Mouse (Mus musculus) ES-CJ7 (cell line): ENCODE results near the gene Rmi2.

ENCODE experiments used
- DNase-seq: peaks from one replicate; pipeline ENCODE4 v3.0.0; 2011; ENCODE audit warnings: low read depth, low spot score

The Rmi2 gene

DNA sequence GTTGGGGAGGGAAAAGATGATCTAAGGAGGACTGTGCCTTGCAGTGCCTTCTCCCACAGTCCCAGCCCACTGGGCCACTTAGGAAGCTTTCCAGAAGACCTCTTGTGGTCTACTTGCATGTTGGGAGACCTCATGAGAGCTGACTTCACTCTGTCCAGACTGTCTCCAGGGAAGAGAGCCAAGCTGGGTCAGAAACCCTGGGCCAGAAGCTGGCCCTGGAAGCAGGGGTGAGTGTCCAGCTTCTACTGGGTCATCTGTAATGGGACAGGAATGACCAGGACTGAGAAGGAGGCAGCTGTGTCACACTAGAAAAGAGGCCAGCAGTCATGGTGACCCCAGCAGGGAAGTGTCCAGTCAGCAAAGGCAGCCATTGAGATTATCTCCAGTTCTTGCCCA lies 30.7 kb downstream of the Rmi2 start:
- no peak for DNase-seq

DNA sequence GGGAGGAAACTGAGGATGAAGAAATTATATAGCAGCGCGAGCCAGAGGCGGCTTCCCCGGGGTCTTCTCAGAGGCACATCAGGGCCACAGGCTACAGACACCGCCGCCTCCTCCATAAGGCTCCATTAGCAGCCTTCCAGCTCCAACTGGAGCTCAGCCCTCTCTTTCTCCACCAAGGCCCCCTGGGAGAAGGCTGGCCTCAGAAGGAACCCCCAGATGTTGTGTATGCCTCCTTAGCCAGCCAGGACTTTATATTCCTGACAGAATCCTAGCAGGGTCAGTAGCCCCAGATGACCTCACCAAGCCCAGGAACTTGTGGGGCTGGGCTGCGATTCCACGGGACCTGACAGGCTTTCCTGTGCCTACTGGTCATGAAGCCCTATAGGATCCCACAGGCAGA lies 32.0 kb downstream of the Rmi2 start:
- no peak for DNase-seq

DNA sequence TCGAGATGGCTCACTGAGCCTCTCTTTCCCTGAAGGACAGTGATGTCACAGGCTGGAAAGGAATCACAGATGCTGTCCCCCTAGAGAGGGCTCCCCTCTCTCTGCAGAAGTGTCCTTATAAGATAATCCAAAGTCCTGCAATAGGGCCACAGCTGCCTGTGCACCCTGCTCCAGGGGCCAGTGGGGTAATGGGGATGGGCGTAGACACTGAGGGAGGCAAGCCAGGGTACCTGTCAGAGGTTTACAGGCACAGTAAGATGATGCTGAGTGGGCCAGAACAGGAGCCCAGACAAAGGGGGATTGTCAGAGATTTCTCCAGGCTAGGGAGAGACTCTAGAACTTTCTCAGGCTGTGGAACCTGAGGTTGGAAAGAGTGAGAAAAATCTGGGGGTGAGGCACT lies 32.6 kb downstream of the Rmi2 start:
- no peak for DNase-seq

DNA sequence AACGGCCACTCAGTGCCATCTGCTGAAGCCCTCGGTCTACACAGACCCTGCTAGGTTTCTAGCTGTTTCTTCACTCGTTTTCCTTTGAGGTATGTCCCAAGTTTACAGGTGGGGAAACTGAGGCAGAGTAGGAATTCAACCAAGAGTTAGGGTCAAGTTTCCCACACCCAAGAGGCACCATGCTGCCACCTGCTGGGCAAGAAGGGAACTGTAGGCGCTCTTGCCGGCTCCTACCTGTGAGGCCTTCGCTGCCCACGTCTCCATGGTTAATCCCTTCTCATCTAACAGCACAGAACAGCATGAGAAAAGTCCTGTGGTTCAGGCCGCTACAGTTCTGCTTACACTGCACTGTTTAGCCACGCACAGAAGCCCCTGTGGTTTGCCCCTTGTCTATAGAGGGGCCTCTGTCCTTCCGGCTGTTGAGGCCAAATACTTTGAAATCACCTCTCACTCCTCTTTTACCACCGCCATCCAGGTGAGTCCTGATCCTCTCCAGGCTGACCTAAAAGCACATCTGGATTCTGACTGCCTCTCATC lies 33.1 kb downstream of the Rmi2 start:
- peak; percentile 43 for DNase-seq

DNA sequence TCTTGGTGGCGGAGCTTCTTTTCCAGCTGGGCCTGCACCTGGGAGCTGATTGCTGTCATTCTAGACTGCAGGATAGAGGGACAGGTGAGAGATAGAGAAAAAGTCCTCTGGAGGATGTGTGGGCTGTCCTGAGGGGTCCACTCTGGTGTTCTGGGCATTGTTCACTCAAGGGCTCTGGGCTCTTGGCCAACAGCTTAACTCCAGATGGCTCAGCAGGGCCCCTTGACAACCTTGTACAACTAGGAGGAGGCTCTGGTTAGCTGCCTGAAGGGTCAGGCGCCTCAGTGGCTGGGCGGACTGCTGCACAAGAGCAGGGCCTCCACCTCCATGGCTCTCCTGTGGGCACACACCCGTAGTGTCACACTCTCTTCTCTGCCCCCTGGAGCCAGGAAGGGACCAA lies 36.1 kb downstream of the Rmi2 start:
- DNase-seq = no peak

DNA sequence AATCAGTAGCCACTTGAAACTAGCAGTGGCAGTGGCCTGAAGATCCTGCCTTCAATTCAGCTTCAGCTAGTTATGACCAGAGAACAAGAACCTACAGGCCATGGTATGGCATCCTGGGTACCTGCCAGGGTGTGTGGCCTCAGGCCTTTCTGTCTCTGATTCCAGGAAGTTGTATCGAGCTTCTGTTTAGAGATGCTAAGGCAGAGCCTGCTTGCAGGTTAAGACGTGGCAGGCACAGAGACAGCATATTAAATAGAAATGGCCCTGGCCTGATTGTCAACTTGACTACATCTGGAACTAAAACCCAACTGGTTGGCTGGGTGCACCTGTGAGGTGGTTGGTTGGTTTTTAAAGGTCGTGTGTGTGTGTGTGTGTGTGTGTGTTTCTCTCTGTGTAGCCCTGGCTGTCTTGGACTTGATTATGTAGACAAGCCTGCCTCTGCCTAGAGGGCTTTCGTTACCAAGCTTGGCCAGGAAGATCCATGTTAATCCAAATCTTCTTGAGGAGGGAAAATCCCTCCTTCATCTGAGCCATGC lies 38.0 kb downstream of the Rmi2 start:
- no peak for DNase-seq

DNA sequence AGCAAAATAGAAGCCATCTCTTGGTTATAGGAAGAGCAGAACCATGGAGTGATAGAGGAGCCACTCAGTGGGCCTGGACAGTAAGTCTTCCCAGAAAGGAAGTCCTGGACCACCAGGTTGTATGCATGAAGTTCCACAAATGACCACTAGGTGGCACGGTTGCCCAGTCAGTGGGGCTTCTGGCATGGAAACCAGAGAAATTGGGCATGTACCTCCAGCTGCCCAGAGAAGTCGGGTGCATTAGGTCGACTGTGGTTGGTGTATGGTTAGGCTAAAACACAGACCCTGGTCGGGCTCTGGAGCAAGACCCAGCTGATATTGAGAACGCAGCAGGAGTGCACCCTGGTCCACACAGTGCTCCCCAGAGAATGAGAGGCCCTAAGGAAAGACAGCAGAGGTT lies 38.8 kb downstream of the Rmi2 start:
- DNase-seq = peak; percentile 76

DNA sequence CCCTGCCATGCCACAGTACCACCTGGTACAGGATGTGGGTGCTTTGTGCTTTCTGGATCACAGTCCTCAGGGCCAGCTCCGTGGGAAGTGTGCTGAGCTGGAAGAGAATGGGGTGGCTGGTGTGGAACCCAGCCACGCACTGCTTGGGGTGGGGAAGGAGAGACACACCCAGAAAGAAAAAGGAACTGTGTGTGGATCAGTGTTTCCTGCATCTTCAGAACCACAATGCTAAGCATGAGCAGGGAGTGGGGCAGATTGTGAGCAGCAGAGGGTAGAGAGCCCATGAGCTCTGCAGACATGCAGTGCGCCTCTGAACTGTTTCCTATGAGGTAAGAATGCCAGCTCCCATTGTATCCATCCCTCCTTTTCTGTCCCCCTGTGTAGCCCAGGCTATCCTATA lies 43.4 kb downstream of the Rmi2 start:
- no peak for DNase-seq

DNA sequence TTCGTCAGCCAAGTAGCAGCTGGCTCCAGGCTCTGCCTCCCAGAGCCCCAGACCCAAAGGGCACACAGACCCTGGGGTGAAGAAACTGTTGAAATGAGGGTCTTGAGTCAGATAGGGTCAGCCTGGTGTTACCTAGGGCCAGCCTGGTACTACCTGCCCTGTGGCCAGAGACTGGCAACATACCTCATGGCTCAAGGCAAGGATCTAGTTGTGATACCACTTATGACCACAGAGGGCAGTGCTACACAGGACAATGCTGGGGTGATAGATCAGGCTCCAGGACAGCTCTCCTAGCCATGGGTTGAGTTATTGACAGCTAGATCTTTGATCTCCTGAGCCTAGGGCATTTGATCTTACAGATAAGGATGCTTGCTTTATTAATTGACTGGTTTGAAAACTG lies 44.6 kb downstream of the Rmi2 start:
- DNase-seq = peak; percentile 68

DNA sequence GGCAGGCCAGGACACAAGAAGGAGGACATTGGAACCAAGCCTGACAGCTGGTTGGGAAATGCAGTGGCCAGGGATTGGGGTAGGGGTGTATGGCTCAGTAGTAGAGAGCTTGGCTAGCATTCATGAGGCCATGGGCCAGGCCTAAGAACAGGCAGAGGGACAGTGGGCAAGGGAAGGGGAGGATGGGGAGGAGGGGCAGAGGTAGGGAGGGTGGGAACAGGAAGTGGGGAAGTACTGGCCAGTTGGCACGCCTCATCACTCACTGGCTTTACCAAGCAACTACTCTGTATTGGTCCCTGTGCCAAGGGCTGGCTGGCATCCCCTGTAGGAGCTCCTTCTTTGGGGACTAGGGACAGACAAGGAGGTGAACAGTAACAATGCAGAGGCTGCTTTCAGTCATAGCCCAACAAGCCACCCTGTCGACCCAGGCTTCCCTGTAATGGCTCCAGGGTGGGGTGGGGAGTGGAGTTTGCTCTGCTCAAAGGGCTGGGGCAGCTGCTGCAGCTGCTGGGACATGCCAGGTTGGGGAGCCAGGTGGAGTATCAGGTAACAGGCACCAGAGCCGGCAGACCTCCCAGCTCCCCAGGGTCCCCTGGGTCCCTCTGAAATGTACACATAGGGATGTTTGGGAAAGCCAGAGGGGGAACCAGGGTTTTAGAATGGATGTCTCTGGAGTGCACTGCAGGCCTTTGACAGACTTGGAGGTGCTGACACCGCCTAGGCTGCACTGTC lies 46.5 kb downstream of the Rmi2 start:
- no peak for DNase-seq

DNA sequence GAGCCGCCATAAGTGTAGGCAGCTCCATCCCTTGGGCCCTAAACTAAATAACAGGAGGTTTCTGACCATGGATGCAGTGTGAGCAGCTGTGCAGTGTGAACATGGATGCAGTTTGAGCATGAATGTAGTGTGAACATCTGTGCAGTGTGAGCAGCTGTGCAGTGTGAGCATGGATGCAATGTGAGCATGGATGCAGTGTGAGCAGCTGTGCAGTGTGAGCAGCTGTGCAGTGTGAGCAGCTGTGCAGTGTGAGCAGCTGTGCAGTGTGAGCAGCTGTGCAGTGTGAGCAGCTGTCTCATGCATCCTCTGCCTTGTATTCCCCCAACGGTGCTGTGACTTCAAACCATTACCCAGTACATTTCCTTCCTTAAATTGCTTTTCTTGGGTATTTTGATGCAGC lies 52.6 kb downstream of the Rmi2 start:
- DNase-seq = no peak

DNA sequence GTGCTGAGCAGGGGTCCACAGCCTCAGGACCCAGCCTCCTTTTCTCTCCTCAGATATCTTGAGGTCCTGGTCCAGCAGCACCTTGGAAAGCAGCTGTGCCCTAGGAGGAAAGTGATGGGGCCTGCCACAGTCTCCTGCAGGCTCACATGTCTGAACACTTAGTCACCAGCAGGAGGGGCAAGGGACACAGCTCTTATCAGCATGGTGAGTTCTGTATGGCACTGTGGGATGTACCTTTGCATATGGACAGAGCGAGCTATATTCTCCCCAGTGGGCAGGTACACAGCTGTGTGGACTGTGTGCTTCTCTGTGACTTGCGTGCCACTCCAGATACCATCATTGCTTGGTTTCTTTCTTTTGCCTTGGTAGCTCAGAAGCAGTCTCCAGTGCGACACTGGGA lies 55.5 kb downstream of the Rmi2 start:
- DNase-seq = peak; percentile 33

DNA sequence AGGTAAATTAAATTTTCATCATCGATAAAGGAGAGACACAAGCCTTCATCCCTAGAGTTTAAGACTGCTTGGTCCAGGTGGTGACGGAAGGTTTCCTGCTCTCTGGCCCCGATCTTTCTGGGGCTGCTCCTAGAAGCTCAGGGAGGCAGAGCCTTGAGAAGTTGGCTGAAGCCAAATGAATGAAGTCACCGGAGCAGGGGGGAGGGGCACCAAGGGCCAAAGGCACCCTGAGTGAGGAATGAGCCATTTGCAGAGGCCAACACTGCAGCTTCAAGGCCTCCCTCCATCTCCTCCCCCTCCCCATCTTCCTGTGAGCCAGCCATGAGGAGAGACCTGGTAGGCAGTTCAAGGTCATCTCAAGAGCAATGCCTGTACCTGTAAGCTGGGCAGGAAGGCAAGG lies 58.3 kb downstream of the Rmi2 start:
- DNase-seq = peak; percentile 46

DNA sequence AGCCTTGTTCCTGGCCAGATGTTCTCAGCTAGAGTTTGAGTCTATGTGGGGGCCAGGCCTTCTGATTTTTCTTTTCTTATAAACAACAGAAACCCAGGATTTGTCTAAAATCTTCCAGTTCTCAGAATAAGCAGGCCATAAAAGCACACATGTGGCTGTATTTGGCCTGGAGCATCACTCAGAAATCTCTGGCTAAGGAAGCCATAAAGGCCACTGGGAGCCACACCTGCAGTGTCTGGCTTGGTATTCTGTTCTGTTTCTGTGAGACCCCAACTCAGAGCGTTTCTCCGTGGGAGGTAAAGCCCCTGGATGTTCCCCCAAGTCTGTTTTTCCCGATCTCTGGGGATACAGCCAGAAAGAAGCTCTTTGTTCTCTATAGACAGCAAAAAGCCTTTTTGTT lies 61.0 kb downstream of the Rmi2 start:
- no peak for DNase-seq

DNA sequence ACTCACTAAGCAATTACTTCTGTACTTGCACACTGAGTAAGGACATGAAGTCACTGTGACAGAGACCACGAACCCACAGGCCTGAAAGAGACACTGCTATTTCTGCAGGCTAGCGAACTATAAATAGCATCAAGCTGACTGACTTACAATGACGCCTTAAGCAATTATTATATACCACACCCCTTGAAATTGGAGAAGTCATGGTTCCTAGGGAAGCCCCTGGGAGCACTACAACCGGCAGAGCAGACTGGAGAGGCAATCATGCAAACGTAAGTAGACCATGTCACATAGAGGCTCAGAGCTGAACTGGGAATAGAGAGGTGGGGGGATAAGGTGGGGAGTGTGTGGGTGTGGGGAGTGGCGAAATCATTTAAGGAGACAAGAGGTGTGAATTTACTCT lies 62.5 kb downstream of the Rmi2 start:
- no peak for DNase-seq

DNA sequence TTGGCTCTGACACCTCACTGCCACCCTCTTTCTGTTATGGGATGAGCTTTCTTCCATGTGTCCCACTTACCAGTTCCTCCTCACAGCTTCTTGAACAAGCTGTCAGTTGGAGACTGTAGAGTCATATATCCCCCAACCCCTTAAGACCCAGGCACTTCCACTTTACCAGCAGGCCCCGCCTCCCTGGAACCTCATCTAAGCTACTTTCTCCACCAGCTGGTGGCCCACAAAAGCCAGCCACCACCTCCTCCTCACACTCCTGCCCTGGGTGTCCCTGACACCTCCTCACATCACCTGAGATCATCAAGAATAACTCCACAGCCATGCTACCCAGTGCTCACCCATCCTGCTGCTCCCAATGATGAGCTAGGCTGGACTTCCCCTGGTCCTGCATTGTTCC lies 65.9 kb downstream of the Rmi2 start:
- no peak for DNase-seq

DNA sequence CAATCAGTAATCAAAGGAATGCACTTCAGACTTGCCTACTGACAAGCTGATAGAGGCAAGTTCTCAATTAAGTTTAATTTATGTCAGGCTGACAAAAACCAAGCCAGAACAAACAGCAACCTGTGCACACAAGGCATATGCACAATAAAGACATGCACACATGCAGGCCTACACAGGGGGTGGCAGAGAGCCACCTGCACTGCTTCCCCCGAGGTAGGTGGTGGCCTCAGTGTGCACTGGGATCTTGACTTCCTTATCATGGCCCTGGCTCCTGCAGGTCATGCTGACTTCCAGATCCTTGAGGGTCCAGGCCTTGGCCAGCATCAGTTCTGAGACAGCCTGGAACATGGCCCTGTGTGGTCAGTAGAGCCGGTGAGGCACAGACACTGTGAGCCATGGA lies 67.1 kb downstream of the Rmi2 start:
- no peak for DNase-seq

DNA sequence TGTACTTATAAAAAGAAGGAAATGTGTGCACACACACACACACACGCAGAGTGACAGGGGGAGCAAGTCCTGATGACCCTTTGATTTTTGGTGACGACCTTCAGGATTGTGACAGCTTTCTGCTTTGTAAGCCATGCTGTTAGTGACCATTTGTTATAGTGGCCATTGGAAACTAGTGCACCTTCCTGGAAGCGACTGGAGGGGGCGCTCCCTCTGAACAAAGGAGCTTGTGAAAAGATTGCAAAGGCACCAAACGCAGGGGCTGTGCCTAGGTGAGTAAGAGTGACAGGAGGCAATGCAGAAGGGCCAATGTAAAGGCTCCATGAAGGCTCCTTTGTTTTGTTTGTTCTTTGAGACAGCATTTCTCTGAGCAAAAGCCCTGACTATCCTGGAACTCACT lies 68.0 kb downstream of the Rmi2 start:
- no peak for DNase-seq

DNA sequence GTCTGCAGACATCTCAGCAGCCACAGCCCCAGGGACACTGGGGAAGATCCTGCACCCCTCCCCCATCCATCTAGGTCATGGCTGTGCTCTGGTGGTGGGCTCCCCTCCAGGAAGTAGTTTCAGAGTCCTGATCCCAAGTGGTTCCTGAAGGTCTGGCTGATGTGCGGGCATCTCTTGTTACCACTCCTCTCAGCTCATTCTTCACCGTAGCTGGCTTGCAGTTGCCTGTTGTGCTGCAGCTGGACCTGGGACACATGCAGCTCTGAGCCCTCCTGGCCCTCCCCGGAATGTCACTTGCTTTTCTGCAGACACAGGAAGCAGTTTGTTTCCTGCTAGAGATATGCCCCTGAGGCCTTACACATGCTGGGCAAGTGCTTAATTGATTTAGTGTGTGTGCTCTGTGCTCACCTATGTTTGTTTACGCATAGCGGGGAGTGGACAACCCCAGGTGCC lies 70.8 kb downstream of the Rmi2 start:
- DNase-seq = no peak

DNA sequence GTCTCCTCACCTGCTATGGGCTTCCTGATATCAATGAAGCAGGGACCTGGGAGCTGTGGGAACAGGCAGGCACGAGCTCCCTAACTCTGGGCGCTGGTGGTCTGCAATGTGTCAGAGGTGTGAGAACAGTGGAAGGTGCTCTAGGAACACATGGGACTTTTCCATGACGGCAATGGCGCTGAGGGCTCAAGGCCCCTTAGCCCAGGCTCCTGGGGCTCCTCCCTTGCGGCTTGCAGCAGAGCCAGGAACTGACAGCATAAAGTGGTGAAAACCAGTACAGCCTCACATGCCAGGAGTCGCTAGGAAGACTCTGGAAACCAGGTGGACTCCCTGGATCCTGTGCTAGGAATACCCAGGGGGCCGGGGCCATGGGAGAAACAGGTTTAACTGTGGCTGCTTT lies 75.7 kb downstream of the Rmi2 start:
- no peak for DNase-seq

DNA sequence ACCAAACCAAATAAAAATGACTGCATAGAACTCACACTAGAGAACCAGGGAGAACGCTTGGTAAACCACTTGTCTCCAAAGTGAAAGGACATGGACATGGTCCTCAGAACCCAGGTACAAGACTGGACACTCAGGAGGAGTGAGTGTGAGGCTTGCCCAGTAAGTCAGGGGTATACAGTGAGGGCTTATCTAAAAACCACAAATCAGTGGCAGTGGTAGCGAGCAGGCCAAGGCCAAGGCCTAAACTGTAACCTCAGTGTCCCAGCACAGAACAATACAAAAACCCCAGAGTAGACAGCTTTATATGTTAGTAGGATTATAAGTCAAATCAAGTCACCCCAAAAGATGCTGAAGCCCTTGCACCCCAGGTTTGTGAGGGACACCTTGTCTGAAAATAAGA lies 76.2 kb downstream of the Rmi2 start:
- DNase-seq = no peak

DNA sequence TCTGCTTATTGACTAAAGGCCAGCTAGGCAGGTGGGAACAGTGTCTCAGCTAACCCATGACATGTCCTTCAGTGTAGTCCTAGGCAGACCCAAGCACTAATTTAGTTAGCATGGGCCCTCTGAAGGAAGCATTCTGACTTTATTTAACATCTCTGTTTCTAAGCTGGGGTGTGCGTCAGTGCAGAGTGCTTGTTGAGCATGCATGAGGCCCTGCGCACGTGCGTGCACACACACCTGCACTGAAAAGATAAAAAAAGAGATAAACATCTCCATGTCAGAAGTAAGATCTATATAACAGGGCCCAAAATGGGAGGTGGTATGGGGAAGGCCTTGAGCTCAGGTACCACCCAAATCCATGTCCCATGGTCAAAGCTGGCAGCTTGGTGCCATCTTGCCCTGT lies 80.2 kb downstream of the Rmi2 start:
- no peak for DNase-seq

DNA sequence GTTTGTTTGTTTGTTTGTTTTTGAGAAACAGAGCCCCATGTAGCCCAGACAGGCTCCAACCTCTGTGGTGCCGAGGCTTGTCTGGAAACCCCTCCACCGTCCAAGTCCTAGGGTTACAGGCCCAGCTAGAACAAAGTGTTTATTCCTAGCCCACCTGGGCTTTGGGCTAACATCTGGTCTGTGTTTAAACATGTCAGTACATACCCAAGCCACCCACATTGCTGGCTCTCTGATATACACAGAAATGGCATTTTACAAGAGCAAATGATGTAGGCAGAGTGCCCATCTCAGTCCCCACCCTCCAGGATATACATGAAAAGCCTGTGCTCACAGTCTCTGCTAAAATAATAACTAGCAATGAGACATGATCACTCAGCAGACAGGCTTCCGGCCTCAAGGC lies 81.4 kb downstream of the Rmi2 start:
- no peak for DNase-seq

DNA sequence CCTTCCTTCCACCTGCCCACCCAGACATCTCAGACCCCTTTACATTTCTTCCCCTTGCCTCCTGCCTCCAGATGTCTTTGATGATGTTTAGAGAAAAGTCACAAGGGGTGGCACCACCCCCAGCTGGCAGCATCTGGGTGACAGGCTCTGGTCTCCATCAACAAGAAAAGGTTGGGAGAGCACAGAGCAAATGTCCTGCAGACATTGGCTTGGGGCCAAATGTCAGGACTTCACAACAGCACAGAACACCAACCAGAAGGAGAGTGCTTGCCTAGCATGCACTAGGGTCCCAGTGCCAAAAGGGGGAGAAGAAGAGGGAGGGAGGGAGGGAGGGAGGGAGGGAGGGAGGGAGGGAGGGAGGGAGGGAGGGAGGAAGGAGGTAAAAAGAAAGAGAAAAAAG lies 85.0 kb downstream of the Rmi2 start:
- DNase-seq = no peak
